ENCODE assay signal across 20 mouse cellular contexts in genomic region chr15:6438685-6439084, GRCm38 (mm10). TPM values are rescaled to one million over a fixed set of nuclear protein-coding genes. Genes with fewer than 3 reads are reported as not detected.
"Had no signal": no experiment of that assay in that cellular context is flagged by ENCODE, and none has a peak within 500 bp of the region (broad histone marks: within the 10 kb centered on the region; RNA-seq: fewer than 3 reads in every experiment).

No protein-coding gene starts in this region.

- H3K4me1 ChIP-seq: hindbrain, embryonic 15.5 days; limb, embryonic 12.5 days; limb, embryonic 15.5 days; liver, embryonic 13.5 days; midbrain, embryonic 10.5 days; midbrain, embryonic 13.5 days; neural tube, embryonic 13.5 days; stomach, embryonic 15.5 days had no signal

- H3K36me3 ChIP-seq: hindbrain, embryonic 15.5 days; liver, embryonic 13.5 days; midbrain, embryonic 13.5 days had no signal

- H3K9me3 ChIP-seq: hindbrain, embryonic 15.5 days; limb, embryonic 12.5 days; limb, embryonic 15.5 days; liver, embryonic 13.5 days; neural tube, embryonic 13.5 days; stomach, embryonic 15.5 days had no signal

- H3K9ac ChIP-seq: hindbrain, embryonic 15.5 days; limb, embryonic 12.5 days; limb, embryonic 15.5 days; liver, embryonic 13.5 days; midbrain, embryonic 13.5 days; neural tube, embryonic 13.5 days; stomach, embryonic 15.5 days had no signal

- H3K27ac ChIP-seq: hindbrain, embryonic 15.5 days; limb, embryonic 12.5 days; limb, embryonic 15.5 days; liver, embryonic 13.5 days; midbrain, embryonic 10.5 days; midbrain, embryonic 13.5 days; neural tube, embryonic 13.5 days; stomach, embryonic 15.5 days had no signal

- H3K4me3 ChIP-seq: hindbrain, embryonic 15.5 days; limb, embryonic 12.5 days; limb, embryonic 15.5 days; liver, embryonic 13.5 days; megakaryocyte, embryonic 14.5 days; midbrain, embryonic 10.5 days; midbrain, embryonic 13.5 days; myocyte; neural tube, embryonic 13.5 days; stomach, embryonic 15.5 days had no signal

- ATAC-seq: intestine, postnatal 0 days; midbrain, embryonic 13.5 days; midbrain, embryonic 16.5 days had no signal

- DNase-seq: kidney, postnatal 4 days; left cerebral cortex, postnatal 4 days; liver, embryonic 13.5 days; retina, postnatal 1 day; right cerebral cortex, postnatal 25 days; spleen, adult 18-20 months; thymus, postnatal 36 days had no signal

- H3K4me2 ChIP-seq: hindbrain, embryonic 15.5 days; limb, embryonic 12.5 days; limb, embryonic 15.5 days; liver, embryonic 13.5 days; midbrain, embryonic 13.5 days; neural tube, embryonic 13.5 days; stomach, embryonic 15.5 days had no signal

- H3K27me3 ChIP-seq: hindbrain, embryonic 15.5 days; limb, embryonic 12.5 days; limb, embryonic 15.5 days; liver, embryonic 13.5 days; midbrain, embryonic 13.5 days; neural tube, embryonic 13.5 days; stomach, embryonic 15.5 days had no signal

RNA-seq across cellular contexts. Expression of gene C9, which starts 6.4 kb away (rescaled TPM):
- polyA plus RNA-seq: hindbrain, embryonic 15.5 days; kidney, embryonic 14.5 days; limb, embryonic 12.5 days; limb, embryonic 15.5 days; midbrain, embryonic 10.5 days; midbrain, embryonic 13.5 days; midbrain, embryonic 16.5 days; myocyte; neural tube, embryonic 13.5 days; thymus, postnatal 0 days had no signal
